Mouse (Mus musculus) stomach, postnatal 0 days (tissue): ENCODE results near the gene Gm13691.

ENCODE experiments used
- CTCF ChIP-seq: IDR thresholded peaks from 2 replicates; pipeline ENCODE4 v1.5.1; 2016; ENCODE audit warnings: antibody characterized with exemption, low read depth, mild to moderate bottlenecking, moderate library complexity
- EP300 ChIP-seq: optimal IDR thresholded peaks from 2 replicates; pipeline ENCODE3; 2016; ENCODE audit warnings: antibody characterized with exemption

GRCm38 (mm10) chr2:83941792-83942191 lies 48.6 kb upstream of the Gm13691 start:
- TF ChIP-seq EP300 = no peak
- TF ChIP-seq CTCF = no peak
